Comparison of ENCODE assay signal across 14 mouse cellular contexts in the genomic region with DNA sequence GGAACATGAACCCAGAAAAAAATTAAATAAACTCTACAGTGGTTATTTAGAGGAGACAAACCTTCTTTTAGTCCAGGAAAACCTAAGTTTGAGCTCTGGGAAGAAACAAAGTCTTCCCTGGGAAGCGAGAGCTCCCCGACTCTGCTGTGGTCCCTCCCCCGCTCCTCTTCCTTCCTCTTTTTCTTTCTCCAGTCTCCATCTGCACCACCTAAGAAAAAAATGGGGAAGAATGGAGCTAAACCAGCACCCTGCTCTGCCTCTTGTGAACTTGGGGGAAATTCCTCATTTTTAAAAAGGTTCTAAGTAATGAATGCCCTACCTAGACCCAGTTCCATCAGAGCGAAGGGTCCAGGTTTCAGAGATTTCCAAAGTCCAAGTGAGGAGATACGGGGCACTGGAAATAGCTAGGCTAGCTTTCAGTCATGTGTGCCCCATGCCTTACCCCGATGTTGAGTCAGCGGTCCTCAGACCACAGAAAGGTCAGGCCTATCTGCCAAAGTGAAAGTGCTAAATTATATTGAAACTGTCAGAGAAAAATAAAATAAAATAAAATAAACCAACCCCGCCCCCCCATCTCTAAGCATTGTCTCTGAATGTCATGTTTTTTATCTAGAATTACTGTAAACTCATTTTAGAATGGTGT.
A peak's percentile ranks its signal among the peaks of the same experiment; 100 is the strongest.
DNase-seq lines count a peak whose midpoint lies in the region; ATAC-seq and TF ChIP-seq lines count a peak whose summit lies in the region.
"Had no signal": no experiment of that assay in that cellular context is flagged by ENCODE, and none has a peak within 500 bp of the region (broad histone marks: within the 10 kb centered on the region; RNA-seq: fewer than 3 reads in every experiment).

No protein-coding gene starts in this region.

- H3K4me3 ChIP-seq in kidney, embryonic 16.5 days (ENCODE audit: low read length) = no peak overlapping the region
- no peak overlapping the region for H3K4me3 ChIP-seq in CH12.LX (replicated peaks in 1 of 3; ENCODE audit: low read depth in 2 of 3, low read length in 2 of 3, poor library complexity in 1 of 3)
- H3K4me3 ChIP-seq: limb, embryonic 13.5 days; lung, embryonic 15.5 days; midbrain, embryonic 12.5 days had no signal

- H3K36me3 ChIP-seq in kidney, embryonic 16.5 days (ENCODE audit: insufficient read depth, low read length) = no peaks in the 10 kb centered on the region
- no peaks in the 10 kb centered on the region for H3K36me3 ChIP-seq in CH12.LX (replicated peaks in 1 of 2; ENCODE audit: control insufficient read depth in 1 of 2, insufficient read depth in 1 of 2, low read length in 1 of 2)
- H3K36me3 ChIP-seq: limb, embryonic 13.5 days; lung, embryonic 15.5 days; midbrain, embryonic 12.5 days had no signal

- TF ChIP-seq CTCF in CH12.LX (conservative IDR thresholded peaks at IDR 0.05 in 1 of 2, IDR thresholded peaks at IDR 0.05 in 1 of 2; ENCODE audit: low read depth in 2 of 2, low read length in 2 of 2) = no peak

- no peak overlapping the region for H3K4me2 ChIP-seq in kidney, embryonic 16.5 days (replicated peaks; ENCODE audit: low read depth, low read length)
- H3K4me2 ChIP-seq in CH12.LX (ENCODE audit: insufficient read depth, low read depth, poor library complexity, severe bottlenecking) = peak overlapping the region; percentile 25; the same call in 1 of the 2 replicates
- H3K4me2 ChIP-seq: limb, embryonic 13.5 days; lung, embryonic 15.5 days; midbrain, embryonic 12.5 days had no signal

- no peaks in the 10 kb centered on the region for H3K9me3 ChIP-seq in kidney, embryonic 16.5 days (ENCODE audit: low read length)
- no peaks in the 10 kb centered on the region for H3K9me3 ChIP-seq in CH12.LX (replicated peaks; ENCODE audit: low read length)
- H3K9me3 ChIP-seq: G1E; limb, embryonic 13.5 days; lung, embryonic 15.5 days; midbrain, embryonic 12.5 days had no signal

- no peaks in the 10 kb centered on the region for H3K79me2 ChIP-seq in CH12.LX (replicated peaks; ENCODE audit: control insufficient read depth, extremely low read depth, insufficient read depth, poor library complexity, severe bottlenecking)

- TF ChIP-seq RAD21 in CH12.LX (IDR thresholded peaks at IDR 0.05; ENCODE audit: low read depth, low read length) = no peak

- H3K4me1 ChIP-seq in kidney, embryonic 16.5 days (ENCODE audit: insufficient read depth, low read length) = no peaks in the 10 kb centered on the region
- peaks cover 3 to 34% of the 10 kb centered on the region in 2 experiments; a peak in 2 of 4 replicates for H3K4me1 ChIP-seq in CH12.LX (ENCODE audit: control insufficient read depth in 1 of 2, insufficient read depth in 2 of 2)
- H3K4me1 ChIP-seq: limb, embryonic 13.5 days; midbrain, embryonic 12.5 days had no signal

- TF ChIP-seq POLR2A in CH12.LX (IDR thresholded peaks at IDR 0.05; ENCODE audit: low read depth, low read length) = no peak

- TF ChIP-seq EP300 in CH12.LX (IDR thresholded peaks at IDR 0.05; ENCODE audit: low read length) = no peak

- H3K27me3 ChIP-seq in kidney, embryonic 16.5 days (ENCODE audit: insufficient read depth, low read length) = no peaks in the 10 kb centered on the region
- no peaks in the 10 kb centered on the region for H3K27me3 ChIP-seq in CH12.LX (replicated peaks)
- H3K27me3 ChIP-seq: limb, embryonic 13.5 days; lung, embryonic 15.5 days; midbrain, embryonic 12.5 days had no signal

- H3K9ac ChIP-seq in kidney, embryonic 16.5 days (replicated peaks; ENCODE audit: low read length) = no peak overlapping the region
- no peak overlapping the region for H3K9ac ChIP-seq in CH12.LX (ENCODE audit: insufficient read depth, low read depth)
- H3K9ac ChIP-seq: limb, embryonic 13.5 days; lung, embryonic 15.5 days; midbrain, embryonic 12.5 days had no signal

- H3K27ac ChIP-seq in kidney, embryonic 16.5 days (ENCODE audit: low read length) = no peak overlapping the region
- no peak overlapping the region for H3K27ac ChIP-seq in CH12.LX (ENCODE audit: insufficient read depth, low read depth)
- H3K27ac ChIP-seq: limb, embryonic 13.5 days; lung, embryonic 15.5 days; midbrain, embryonic 12.5 days had no signal

- DNase-seq in adrenal gland, adult 2 months = peak; percentile 40
- DNase-seq in adrenal gland, postnatal 10 days = no peak
- peak; percentile 37 to 63 for DNase-seq in kidney, postnatal 25 days
- no peak for DNase-seq in CH12.LX (ENCODE audit: extremely low read depth)
- no peak for DNase-seq in neural tube, embryonic 10.5 days (ENCODE audit: extremely low spot score, low spot score)
- no peak for DNase-seq in cerebellum, postnatal 4 days (ENCODE audit: low spot score in 2 of 2)
- DNase-seq: cerebellum, adult 18-20 months; heart, postnatal 10 days had no signal

- no peak for ATAC-seq in kidney, embryonic 16.5 days (ENCODE audit: low FRiP score, low TSS enrichment)
- ATAC-seq in inflammation-experienced regulatory T-cells, adult 6 months = peak; percentile 13

- in situ Hi-C loops in CH12.LX (cut with MboI; ENCODE audit: low pct_ligation_motif_present, low pct_unique_long_range_greater_than_20kb, low sequenced_read_pairs) = no loop called here

- dilution Hi-C loops in CH12.LX (cut with MboI; ENCODE audit: extremely low pct_ligation_motif_present, extremely low pct_unique_long_range_greater_than_20kb, low sequenced_read_pairs) = no loop called here

- 84% methylated on average over 8 of the region's 8 CpGs for WGBS in kidney, embryonic 16.5 days

TF ChIP-seq in CH12.LX, 34 proteins besides CTCF, POLR2A, EP300 and RAD21:
- no peak for TF ChIP-seq JUN (IDR thresholded peaks at IDR 0.05; ENCODE audit: insufficient read depth, low read depth, low read length)
- 0 out of 2 replicates have a peak, but pooled peaks have one; percentile 34 for TF ChIP-seq MAFK (IDR thresholded peaks at IDR 0.05; ENCODE audit: insufficient replicate concordance, low read length)
TF ChIP-seq in CH12.LX: peak in this region for 1.

Comparison
In these comparisons a context has a peak if more than half of its experiments do, and no peak if none do; other contexts are left out.
1. DNase-seq: peak in adrenal gland, adult 2 months (single experiment) and kidney, postnatal 25 days (2 of 2); none in adrenal gland, postnatal 10 days (single experiment), CH12.LX (single experiment), neural tube, embryonic 10.5 days (single experiment) and cerebellum, postnatal 4 days (0 of 2).